Mouse (Mus musculus) testis, adult 2 months (tissue): ENCODE data around the gene Ap1m2. TPM values are rescaled to one million over a fixed set of nuclear protein-coding genes. Genes with fewer than 3 reads are reported as not detected.

Experiments used
- H3K27ac ChIP-seq: fragments of 200-500 bp; 2 replicates; pipeline ENCODE4 v1.5.1; 2012; ENCODE audit warnings: low read depth, low read length; ENCODE audit not compliant: control insufficient read depth, insufficient read depth
- H3K27me3 ChIP-seq: fragments of 200-500 bp; 2 replicates; pipeline ENCODE4 v1.6.1; 2012; ENCODE audit warnings: mild to moderate bottlenecking, low read length, moderate library complexity; ENCODE audit not compliant: control insufficient read depth, insufficient read depth
- H3K36me3 ChIP-seq: fragments of 200-500 bp; 2 replicates; pipeline ENCODE4 v1.6.1; 2012; ENCODE audit warnings: mild to moderate bottlenecking, low read length; ENCODE audit not compliant: control insufficient read depth, insufficient read depth
- H3K4me1 ChIP-seq: fragments of 200-500 bp; 2 replicates; pipeline ENCODE4 v1.6.1; 2012; ENCODE audit warnings: low read length; ENCODE audit not compliant: control insufficient read depth, insufficient read depth
- H3K4me3 ChIP-seq: fragments of 200-500 bp; 2 replicates; pipeline ENCODE4 v1.5.1; 2012; ENCODE audit warnings: low read depth, mild to moderate bottlenecking, low read length, moderate library complexity, mixed read lengths; ENCODE audit not compliant: control insufficient read depth
- CTCF ChIP-seq: fragments of 200-500 bp; IDR thresholded peaks from 2 replicates; pipeline ENCODE4 v1.5.1; 2012; ENCODE audit warnings: low read depth, mild to moderate bottlenecking, inconsistent platforms, low read length, moderate library complexity; ENCODE audit not compliant: control insufficient read depth, insufficient read depth, insufficient replicate concordance
- POLR2A ChIP-seq: fragments of 200-500 bp; IDR thresholded peaks from 2 replicates; pipeline ENCODE4 v1.6.1; 2012; ENCODE audit warnings: low read depth, mild to moderate bottlenecking, inconsistent platforms, low read length, moderate library complexity; ENCODE audit not compliant: control insufficient read depth
- polyA plus RNA-seq: library from polyadenylated mRNA; depleted of rRNA; stranded (reverse); fragments of >200 nt; gene quantifications from 2 replicates; pipeline ENCODE4 v1.2.3, GENCODE M21; 2012

The Ap1m2 gene
- polyA plus RNA-seq, 1 experiment: 3.0 TPM

GRCm38 (mm10) chr9:21315421-21315820 is 3.3 kb upstream of the Ap1m2 start:
- H3K4me3 ChIP-seq: no peak overlapping the region
- H3K36me3 ChIP-seq: no peaks in the 10 kb centered on the region
- H3K27ac ChIP-seq: no peak overlapping the region
- TF ChIP-seq CTCF: no peak
- TF ChIP-seq POLR2A: no peak
- H3K4me1 ChIP-seq: peaks cover 12% of the 10 kb centered on the region
- H3K27me3 ChIP-seq: no peaks in the 10 kb centered on the region

- TF ChIP-seq CTCF (no peak), POLR2A (no peak)
- H3K4me1 ChIP-seq: peaks cover 10% of the 10 kb centered on the region
These were observed 2.4 kb upstream of the Ap1m2 start for GRCm38 (mm10) chr9:21314367-21315140.

GRCm38 (mm10) chr9:21313394-21313793 is 1.3 kb upstream of the Ap1m2 start:
- TF ChIP-seq POLR2A: no peak
- TF ChIP-seq CTCF: peak; percentile 94
- no peak overlapping the region for H3K27ac ChIP-seq
- H3K27me3 ChIP-seq: no peaks in the 10 kb centered on the region
- no peaks in the 10 kb centered on the region for H3K36me3 ChIP-seq
- H3K4me1 ChIP-seq: peaks cover 19% of the 10 kb centered on the region
- H3K4me3 ChIP-seq: no peak overlapping the region

More at GRCm38 (mm10) chr9:21314367-21315140, 2.4 kb upstream of the Ap1m2 start:
- no peak overlapping the region for H3K27ac ChIP-seq
- no peak overlapping the region for H3K4me3 ChIP-seq
- no peaks in the 10 kb centered on the region for H3K36me3 ChIP-seq
- H3K27me3 ChIP-seq: no peaks in the 10 kb centered on the region

GRCm38 (mm10) chr9:21311695-21312094 is 442 bp downstream of the Ap1m2 start:
- TF ChIP-seq POLR2A (no peak), CTCF (no peak)
- Histone ChIP-seq H3K4me1 (peaks cover 19% of the 10 kb centered on the region), H3K4me3 (no peak overlapping the region; the same call in 1 of the 2 replicates), H3K36me3 (no peaks in the 10 kb centered on the region), H3K27me3 (no peaks in the 10 kb centered on the region), H3K27ac (no peak overlapping the region)

- Histone ChIP-seq H3K4me1 (peaks cover 19% of the 10 kb centered on the region), H3K27me3 (no peaks in the 10 kb centered on the region), H3K36me3 (no peaks in the 10 kb centered on the region), H3K4me3 (peak overlapping the region; percentile 35), H3K27ac (peak overlapping the region; percentile 55)
- TF ChIP-seq CTCF: no peak
- no peak for TF ChIP-seq POLR2A
These were observed 2.9 kb downstream of the Ap1m2 start for GRCm38 (mm10) chr9:21309150-21309741.

- Histone ChIP-seq H3K27ac (no peak overlapping the region), H3K36me3 (no peaks in the 10 kb centered on the region), H3K4me3 (no peak overlapping the region), H3K4me1 (peaks cover 9% of the 10 kb centered on the region), H3K27me3 (no peaks in the 10 kb centered on the region)
- TF ChIP-seq POLR2A (no peak), CTCF (no peak)
These were observed 7.1 kb downstream of the Ap1m2 start for GRCm38 (mm10) chr9:21305065-21305464.

GRCm38 (mm10) chr9:21299014-21299413 is 13.1 kb downstream of the Ap1m2 start:
- Histone ChIP-seq H3K4me1 (no peaks in the 10 kb centered on the region), H3K27me3 (no peaks in the 10 kb centered on the region), H3K27ac (no peak overlapping the region), H3K4me3 (no peak overlapping the region), H3K36me3 (no peaks in the 10 kb centered on the region)
- no peak for TF ChIP-seq POLR2A
- TF ChIP-seq CTCF: no peak
